ENCODE assay signal across 11 mouse cellular contexts in the genomic region with DNA sequence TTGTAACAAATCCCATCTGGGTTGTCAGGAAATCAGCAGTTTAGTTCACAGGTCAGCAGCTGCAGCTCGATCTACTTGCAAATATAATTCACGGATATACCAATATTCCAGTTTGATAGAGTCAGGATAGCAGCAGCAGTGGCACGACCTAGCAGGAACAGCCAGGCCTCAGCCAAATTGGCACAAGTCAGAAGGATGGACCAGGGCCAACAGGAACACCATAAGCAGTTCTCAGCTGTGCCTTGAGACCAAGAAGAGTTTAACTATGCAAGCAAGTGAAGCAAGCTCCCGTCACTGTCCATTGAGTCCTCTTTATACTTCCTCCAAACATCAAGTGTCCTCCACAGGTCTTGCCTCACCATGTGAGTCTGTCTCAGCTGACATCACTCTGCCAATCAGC. TPM values are rescaled to one million over a fixed set of nuclear protein-coding genes. Genes with fewer than 3 reads are reported as not detected.
DNase-seq lines count a peak whose midpoint lies in the region; ATAC-seq and TF ChIP-seq lines count a peak whose summit lies in the region.
"Had no signal": no experiment of that assay in that cellular context is flagged by ENCODE, and none has a peak within 500 bp of the region (broad histone marks: within the 10 kb centered on the region; RNA-seq: fewer than 3 reads in every experiment).

No protein-coding gene starts in this region.

- no peaks in the 10 kb centered on the region for H3K4me1 ChIP-seq in embryonic facial prominence, embryonic 14.5 days (ENCODE audit: control insufficient read depth, insufficient read depth, low read length)
- H3K4me1 ChIP-seq in embryonic facial prominence, embryonic 10.5 days, result peaks cover 4% of the 10 kb centered on the region; the same call in 1 of the 2 replicates
- H3K4me1 ChIP-seq in midbrain, postnatal 0 days (ENCODE audit: insufficient read depth, low read length), result no peaks in the 10 kb centered on the region
- H3K4me1 ChIP-seq in midbrain, embryonic 16.5 days (ENCODE audit: control insufficient read depth, insufficient read depth, low read length), result no peaks in the 10 kb centered on the region; the same call in 1 of the 2 replicates
- no peaks in the 10 kb centered on the region for H3K4me1 ChIP-seq in intestine, embryonic 15.5 days (replicated peaks)
- H3K4me1 ChIP-seq: embryonic facial prominence, embryonic 12.5 days; neural tube, embryonic 12.5 days had no signal

- peak; percentile 27 for DNase-seq in embryonic facial prominence, embryonic 14.5 days (ENCODE audit: low spot score)
- no peak for DNase-seq in embryonic facial prominence, embryonic 10.5 days (ENCODE audit: low spot score)
- peak; percentile 71 for DNase-seq in midbrain, postnatal 0 days (ENCODE audit: low spot score)
- peak; percentile 55 for DNase-seq in fat pad, adult 2 months (ENCODE audit: extremely low read depth, low read depth, low spot score)
- DNase-seq in lung, postnatal 36 days, result peak; percentile 80
- DNase-seq in right cerebral cortex, postnatal 14 days, result no peak

- H3K4me3 ChIP-seq in embryonic facial prominence, embryonic 14.5 days (ENCODE audit: low read depth, low read length), result no peak overlapping the region
- no peak overlapping the region for H3K4me3 ChIP-seq in embryonic facial prominence, embryonic 10.5 days
- no peak overlapping the region for H3K4me3 ChIP-seq in midbrain, postnatal 0 days (ENCODE audit: low read depth, low read length)
- H3K4me3 ChIP-seq in midbrain, embryonic 16.5 days (ENCODE audit: low read depth, low read length), result no peak overlapping the region
- no peak overlapping the region for H3K4me3 ChIP-seq in intestine, embryonic 15.5 days (replicated peaks)
- H3K4me3 ChIP-seq: embryonic facial prominence, embryonic 12.5 days; lung, embryonic 15.5 days; neural tube, embryonic 12.5 days had no signal

- ATAC-seq in embryonic facial prominence, embryonic 14.5 days (ENCODE audit: low read depth), result no peak
- ATAC-seq in midbrain, postnatal 0 days (ENCODE audit: low FRiP score), result no peak
- ATAC-seq in midbrain, embryonic 16.5 days, result no peak
- ATAC-seq in intestine, embryonic 15.5 days, result no peak

- no peaks in the 10 kb centered on the region for H3K27me3 ChIP-seq in embryonic facial prominence, embryonic 14.5 days (replicated peaks; ENCODE audit: control insufficient read depth, insufficient read depth, low read length)
- no peaks in the 10 kb centered on the region; the same call in 1 of the 2 replicates for H3K27me3 ChIP-seq in embryonic facial prominence, embryonic 10.5 days (replicated peaks; ENCODE audit: low read depth, poor library complexity, severe bottlenecking)
- H3K27me3 ChIP-seq in midbrain, postnatal 0 days (ENCODE audit: insufficient read depth, low read length), result no peaks in the 10 kb centered on the region
- H3K27me3 ChIP-seq in midbrain, embryonic 16.5 days (ENCODE audit: control insufficient read depth, insufficient read depth, low read depth, low read length), result no peaks in the 10 kb centered on the region
- no peaks in the 10 kb centered on the region for H3K27me3 ChIP-seq in intestine, embryonic 15.5 days (replicated peaks)
- H3K27me3 ChIP-seq: embryonic facial prominence, embryonic 12.5 days; lung, embryonic 15.5 days; neural tube, embryonic 12.5 days had no signal

- TF ChIP-seq CTCF in midbrain, postnatal 0 days (IDR thresholded peaks at IDR 0.05), result no peak

- H3K9me3 ChIP-seq in embryonic facial prominence, embryonic 14.5 days (ENCODE audit: control insufficient read depth, low read length), result no peaks in the 10 kb centered on the region
- H3K9me3 ChIP-seq in embryonic facial prominence, embryonic 10.5 days, result no peaks in the 10 kb centered on the region
- H3K9me3 ChIP-seq in midbrain, postnatal 0 days (ENCODE audit: low read length), result no peaks in the 10 kb centered on the region
- H3K9me3 ChIP-seq in midbrain, embryonic 16.5 days (replicated peaks; ENCODE audit: control insufficient read depth, low read length, poor library complexity, severe bottlenecking), result no peaks in the 10 kb centered on the region
- H3K9me3 ChIP-seq in intestine, embryonic 15.5 days, result no peaks in the 10 kb centered on the region
- H3K9me3 ChIP-seq: embryonic facial prominence, embryonic 12.5 days; lung, embryonic 15.5 days; neural tube, embryonic 12.5 days had no signal

- H3K27ac ChIP-seq in embryonic facial prominence, embryonic 14.5 days (replicated peaks; ENCODE audit: low read depth, low read length), result no peak overlapping the region
- no peak overlapping the region for H3K27ac ChIP-seq in embryonic facial prominence, embryonic 10.5 days (replicated peaks)
- no peak overlapping the region for H3K27ac ChIP-seq in midbrain, postnatal 0 days (ENCODE audit: low read depth, low read length)
- H3K27ac ChIP-seq in midbrain, embryonic 16.5 days (ENCODE audit: low read length), result no peak overlapping the region
- no peak overlapping the region for H3K27ac ChIP-seq in intestine, embryonic 15.5 days
- H3K27ac ChIP-seq: embryonic facial prominence, embryonic 12.5 days; lung, embryonic 15.5 days; neural tube, embryonic 12.5 days had no signal

- WGBS in embryonic facial prominence, embryonic 14.5 days, result 51% methylated on average over 4 of the region's 4 CpGs
- 82% methylated on average over 4 of the region's 4 CpGs for WGBS in embryonic facial prominence, embryonic 10.5 days
- 69% methylated on average over 4 of the region's 4 CpGs for WGBS in midbrain, postnatal 0 days
- WGBS in midbrain, embryonic 16.5 days, result 71% methylated on average over 4 of the region's 4 CpGs
- 64% methylated on average over 4 of the region's 4 CpGs for WGBS in intestine, embryonic 15.5 days

- no peaks in the 10 kb centered on the region for H3K36me3 ChIP-seq in embryonic facial prominence, embryonic 14.5 days (ENCODE audit: control insufficient read depth, insufficient read depth, low read length)
- H3K36me3 ChIP-seq in embryonic facial prominence, embryonic 10.5 days (replicated peaks), result no peaks in the 10 kb centered on the region
- no peaks in the 10 kb centered on the region for H3K36me3 ChIP-seq in midbrain, postnatal 0 days (ENCODE audit: insufficient read depth, low read length)
- no peaks in the 10 kb centered on the region for H3K36me3 ChIP-seq in midbrain, embryonic 16.5 days (ENCODE audit: control insufficient read depth, insufficient read depth, low read length)
- no peaks in the 10 kb centered on the region for H3K36me3 ChIP-seq in intestine, embryonic 15.5 days
- H3K36me3 ChIP-seq: embryonic facial prominence, embryonic 12.5 days; lung, embryonic 15.5 days; neural tube, embryonic 12.5 days had no signal

- H3K9ac ChIP-seq in embryonic facial prominence, embryonic 14.5 days (ENCODE audit: low read depth, low read length), result no peak overlapping the region
- no peak overlapping the region for H3K9ac ChIP-seq in midbrain, postnatal 0 days (replicated peaks; ENCODE audit: low read length, poor library complexity, severe bottlenecking)
- H3K9ac ChIP-seq in midbrain, embryonic 16.5 days (ENCODE audit: low read depth, low read length), result no peak overlapping the region
- no peak overlapping the region for H3K9ac ChIP-seq in intestine, embryonic 15.5 days
- H3K9ac ChIP-seq: embryonic facial prominence, embryonic 12.5 days; lung, embryonic 15.5 days; neural tube, embryonic 12.5 days had no signal

- no peak overlapping the region for H3K4me2 ChIP-seq in embryonic facial prominence, embryonic 14.5 days (ENCODE audit: low read depth, low read length)
- no peak overlapping the region for H3K4me2 ChIP-seq in midbrain, postnatal 0 days (ENCODE audit: low read depth, low read length, poor library complexity, severe bottlenecking)
- H3K4me2 ChIP-seq in midbrain, embryonic 16.5 days (ENCODE audit: low read length), result no peak overlapping the region
- H3K4me2 ChIP-seq in intestine, embryonic 15.5 days (replicated peaks), result no peak overlapping the region
- H3K4me2 ChIP-seq: embryonic facial prominence, embryonic 12.5 days; lung, embryonic 15.5 days; neural tube, embryonic 12.5 days had no signal

RNA-seq across cellular contexts. Expression of gene Agap1, which starts 33.2 kb away (rescaled TPM):
- polyA plus RNA-seq in embryonic facial prominence, embryonic 14.5 days (2014; fragmentation: Nextera tagmentation; extraction: Ambion mirVana), result 19.9 and 20.2 TPM in 2 replicates
- polyA plus RNA-seq in embryonic facial prominence, embryonic 10.5 days (2016; fragmentation: Nextera tagmentation; extraction: Ambion mirVana), result 13.6 and 14.8 TPM in 2 replicates
- 175 and 187 TPM in 2 replicates for total RNA-seq in midbrain, postnatal 0 days (2014; rRNA removed)
- 40.4 and 45.9 TPM in 2 replicates for polyA plus RNA-seq in midbrain, postnatal 0 days (2015; fragmentation: Nextera tagmentation; extraction: Ambion mirVana)
- 40.8 and 47.7 TPM in 2 replicates for polyA plus RNA-seq in midbrain, embryonic 16.5 days (2015; fragmentation: Nextera tagmentation; extraction: Ambion mirVana)
- 9.4 and 10.9 TPM in 2 replicates for polyA plus RNA-seq in intestine, embryonic 15.5 days (2015; fragmentation: Nextera tagmentation; extraction: Ambion mirVana)

Comparison
In these comparisons a context has a peak if more than half of its experiments do, and no peak if none do; other contexts are left out.
1. DNase-seq: peak in embryonic facial prominence, embryonic 14.5 days (single experiment), midbrain, postnatal 0 days (single experiment), fat pad, adult 2 months (single experiment) and lung, postnatal 36 days (single experiment); none in embryonic facial prominence, embryonic 10.5 days (single experiment) and right cerebral cortex, postnatal 14 days (single experiment).